Mouse (Mus musculus): ENCODE measurements around the gene Bik. TPM values are rescaled to one million over a fixed set of nuclear protein-coding genes. Genes with fewer than 3 reads are reported as not detected.

The Bik gene
- polyA plus RNA-seq, 1 experiment from 2014 or later: 1.3 TPM

Small RNA genes within 50 kb of the gene (microRNA-seq; reads per million reads assigned to microRNA genes)
- gene Gm24575: not detected

Other genes with a start within 250 kb of the Bik start
- gene Arfgap3, start 176.6 kb upstream of the Bik start, polyA plus RNA-seq (2015; fragmentation: Nextera tagmentation; extraction: Ambion mirVana): 41.5 and 41.9 TPM in 2 replicates
- 27.6 and 31.7 TPM in 2 replicates for gene Pacsin2, start 62.3 kb upstream of the Bik start, polyA plus RNA-seq (2015; fragmentation: Nextera tagmentation; extraction: Ambion mirVana)
- 108 and 122 TPM in 2 replicates for gene Ttll1, start 16.0 kb upstream of the Bik start, polyA plus RNA-seq (2015; fragmentation: Nextera tagmentation; extraction: Ambion mirVana)
- 11.7 and 14.2 TPM in 2 replicates for gene Tspo, start 36.7 kb downstream of the Bik start, polyA plus RNA-seq (2015; fragmentation: Nextera tagmentation; extraction: Ambion mirVana)
- 30.8 and 33.1 TPM in 2 replicates for gene Mcat, start 36.9 kb downstream of the Bik start, polyA plus RNA-seq (2015; fragmentation: Nextera tagmentation; extraction: Ambion mirVana)
- 45.3 and 46.3 TPM in 2 replicates for gene Ttll12, start 68.3 kb downstream of the Bik start, polyA plus RNA-seq (2015; fragmentation: Nextera tagmentation; extraction: Ambion mirVana)
- 8.4 and 9.7 TPM in 2 replicates for gene Scube1, start 198.2 kb downstream of the Bik start, polyA plus RNA-seq (2015; fragmentation: Nextera tagmentation; extraction: Ambion mirVana)

Measured in hindbrain, embryonic 15.5 days (tissue).